Mouse (Mus musculus) right cerebral cortex, postnatal 4 days (tissue): Measurements from ENCODE around the gene Gm49355.

Experiments
- DNase-seq: peaks from one replicate; pipeline ENCODE4 v3.0.0-alpha.2; 2022

The Gm49355 gene

GRCm38 (mm10) chr14:12343451-12343941 lies 59.7 kb downstream of the Gm49355 start:
- no peak for DNase-seq

DNA sequence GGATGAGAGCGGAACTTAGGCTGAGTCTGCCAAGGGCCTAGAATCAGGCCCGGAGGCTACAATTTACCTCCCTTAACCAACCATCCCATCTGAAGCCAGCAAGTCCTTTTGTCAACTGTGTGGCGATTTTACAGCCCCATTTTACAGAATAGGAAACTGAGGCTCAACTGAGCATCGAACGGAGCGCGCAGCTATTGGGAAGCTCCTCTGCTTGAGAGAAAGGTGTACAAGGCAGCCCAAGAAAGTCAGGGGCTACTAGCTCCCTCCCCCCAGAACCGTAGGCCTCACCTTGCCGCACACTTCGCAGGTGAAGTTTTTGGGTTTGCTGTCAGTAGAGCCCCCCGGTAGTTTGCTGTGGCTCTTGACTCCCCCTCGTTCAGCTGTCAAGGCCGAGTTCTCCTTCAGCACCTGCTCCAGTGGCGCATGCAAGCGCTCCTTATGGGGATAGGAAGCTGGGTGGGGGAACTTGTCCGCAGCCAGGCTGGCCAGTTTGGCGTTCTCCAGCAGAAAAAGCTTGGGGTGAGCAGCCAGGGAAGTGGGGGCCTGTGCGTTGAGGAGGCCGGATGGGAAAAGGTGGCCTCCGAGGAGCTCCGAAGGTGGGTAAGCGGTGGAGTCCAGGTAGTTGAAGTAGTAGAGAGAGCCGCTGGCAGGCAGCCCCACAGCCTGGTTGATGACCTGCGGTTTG lies 60.4 kb downstream of the Gm49355 start:
- DNase-seq, result no peak

- no peak for DNase-seq
Measured at GRCm38 (mm10) chr14:12344746-12345240, 61.0 kb downstream of the Gm49355 start.

GRCm38 (mm10) chr14:12345241-12345921 lies 61.6 kb downstream of the Gm49355 start:
- no peak for DNase-seq

- DNase-seq, result no peak
Measured at GRCm38 (mm10) chr14:12346011-12346864, 62.5 kb downstream of the Gm49355 start.

GRCm38 (mm10) chr14:12346865-12347600 lies 63.3 kb downstream of the Gm49355 start:
- no peak for DNase-seq

DNA sequence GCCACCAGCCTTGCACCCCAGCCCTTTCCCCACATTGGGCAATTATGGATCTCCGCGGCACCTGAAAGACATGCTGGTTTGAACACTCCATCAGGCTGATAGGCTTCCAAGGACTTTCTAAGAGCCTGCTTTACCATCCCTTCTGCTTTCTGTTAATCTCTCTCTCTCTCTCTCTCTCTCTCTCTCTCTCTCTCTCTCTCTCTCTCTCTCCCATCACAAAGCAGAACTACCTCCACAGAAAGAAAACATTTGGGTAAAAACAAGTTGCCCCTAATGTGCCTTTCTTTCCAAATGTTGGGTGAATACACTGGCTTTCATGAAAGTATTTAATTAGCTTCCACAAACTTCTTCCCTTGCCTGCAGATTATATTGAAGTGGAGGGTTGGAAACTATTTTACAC lies 64.3 kb downstream of the Gm49355 start, which contains the start of gene Fezf2:
Gene Fezf2 (minus strand): TSS at position 101 of the 400 bp plus-strand sequence.
- no peak for DNase-seq

GRCm38 (mm10) chr14:12349334-12350090 lies 65.7 kb downstream of the Gm49355 start:
- no peak for DNase-seq

GRCm38 (mm10) chr14:12350271-12350916 lies 66.6 kb downstream of the Gm49355 start:
- no peak for DNase-seq
